Mouse (Mus musculus): ENCODE results near the gene Ubr3.

GRCm38 (mm10) chr2:70065116-70065515, 168.1 kb downstream of the Ubr3 start:
- TF ChIP-seq HCFC1 (IDR thresholded peaks at IDR 0.05; ENCODE audit: borderline replicate concordance, insufficient read depth, low read length) (no peak), CHD2 (IDR thresholded peaks at IDR 0.05; ENCODE audit: low read depth, low read length) (no peak), ZC3H11A (IDR thresholded peaks at IDR 0.05; ENCODE audit: borderline replicate concordance, low read depth, low read length) (no peak), ZNF384 (IDR thresholded peaks at IDR 0.05; ENCODE audit: low read depth, low read length) (no peak)
